Mouse (Mus musculus) gastrocnemius, adult 2 months (tissue): ENCODE data around the gene Vopp1. TPM values are rescaled to one million over a fixed set of nuclear protein-coding genes. Genes with fewer than 3 reads are reported as not detected.
"Not testable (repeated sequence)": the region's sequence is repeated elsewhere in the genome, so short reads cannot be mapped to it uniquely, and the experiment has no call there.

Experiments
- DNase-seq: peaks from one replicate; pipeline ENCODE4 v3.0.0; 2022
- H3K27ac ChIP-seq: fragments of 200-600 bp; 2 replicates; pipeline ENCODE4 v1.8.1; 2022; ENCODE audit warnings: mild to moderate bottlenecking
- H3K4me3 ChIP-seq: fragments of 200-600 bp; 2 replicates; pipeline ENCODE4 v1.8.1; 2022; ENCODE audit warnings: mild to moderate bottlenecking, moderate library complexity
- CTCF ChIP-seq: fragments of 200-600 bp; IDR thresholded peaks from 2 replicates; pipeline ENCODE4 v1.8.1; 2022; ENCODE audit warnings: antibody characterized with exemption, mild to moderate bottlenecking, moderate library complexity
- intact Hi-C: fragments of 180-260 bp; cut with DNase I; formaldehyde crosslinking; loops from one replicate; pipeline ENCODE4 v1.15.1; 2025
- long read RNA-seq, 2 experiments: library from polyadenylated mRNA; stranded (forward); transcript quantifications; one replicate each; pipeline ENCODE4 v2.0.0; 2021
- total RNA-seq, 2 experiments: library from RNA; stranded (reverse); gene quantifications; 2 replicates each; pipeline ENCODE4 v1.2.3; 2021

Vopp1 gene
- 1 to 10 TPM; 3.2 to 5.6 TPM for total RNA-seq
- long read RNA-seq, experiment 1, transcript Vopp1-201 (5 exons, 2,919 nt): major isoform, 14 of 19 reads
- long read RNA-seq, experiment 1, partial matches to known transcripts: 0 of 19 reads
- long read RNA-seq, experiment 1, other reads (novel, unspliced or antisense): 4 of 19 reads
- long read RNA-seq, experiment 2, full-length matches to known transcripts: 14 of 14 reads
- long read RNA-seq, experiment 2, partial matches to known transcripts: 0 of 14 reads
- long read RNA-seq, experiment 2, other reads (novel, unspliced or antisense): 0 of 14 reads

GRCm38 (mm10) chr6:57824422-57825258 lies at the start of gene Vopp1:
Vopp1 (minus strand) TSS chr6:57825159.
- Histone ChIP-seq H3K27ac (peak within 1 kb of the TSS; percentile 81), H3K4me3 (peak within 1 kb of the TSS; percentile 97)
- peak; percentile 15; the same call in 1 of the 2 replicates for TF ChIP-seq CTCF
- intact Hi-C loops: no loop called here
- peak; percentile 76 for DNase-seq

DNA sequence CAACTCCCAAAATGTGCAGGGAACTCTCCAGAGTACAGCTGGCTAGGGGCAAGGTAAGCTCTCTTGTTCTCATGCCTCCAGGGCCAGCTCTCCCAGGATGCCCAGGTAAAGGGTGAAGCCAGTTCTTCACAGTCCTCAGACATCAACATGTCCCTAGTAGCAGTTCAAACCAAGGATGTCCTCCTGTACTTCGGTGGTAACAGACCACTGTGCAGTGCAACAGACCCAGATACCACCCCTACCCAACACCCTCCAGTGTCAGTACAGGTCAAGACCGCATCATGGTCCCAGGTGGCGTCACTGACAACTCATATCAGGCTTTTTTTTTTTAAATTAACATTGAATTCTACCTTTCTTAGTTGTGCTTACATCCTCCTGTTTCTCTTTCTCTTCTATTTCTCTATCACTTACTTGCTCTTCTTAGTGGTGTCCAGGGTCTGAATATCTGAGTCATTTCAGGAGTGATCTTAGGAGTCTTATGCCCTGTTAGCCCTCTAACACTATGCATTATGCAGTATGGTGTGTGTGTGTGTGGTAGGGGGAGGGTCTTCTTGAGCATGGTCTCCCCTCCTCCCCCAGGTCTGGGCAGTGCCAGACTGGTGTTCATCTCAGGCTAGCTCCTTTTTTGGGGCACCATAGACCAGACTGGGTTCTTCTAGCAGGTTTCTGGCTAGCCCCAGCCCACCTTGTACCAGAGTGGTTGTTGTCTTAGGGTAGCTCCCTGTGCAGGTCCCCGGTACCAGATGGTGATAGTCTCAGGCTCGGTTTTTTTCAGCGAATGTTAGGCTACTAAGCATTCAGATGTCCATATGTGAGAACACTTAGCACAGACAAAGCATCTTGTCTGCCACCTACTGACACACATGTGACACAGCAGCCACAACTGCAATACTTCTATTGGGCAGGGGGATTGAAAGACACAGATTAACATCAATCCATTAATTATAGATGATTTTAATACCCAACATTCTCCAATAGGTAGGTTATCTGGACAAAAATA lies 34.4 kb upstream of the Vopp1 start:
- DNase-seq: no peak
- TF ChIP-seq CTCF: peak; percentile 75
- intact Hi-C loops: loop anchor here (5.0 kb wide), 1 partner anchor 117 kb away; no protein-coding TSS in a partner anchor

DNA sequence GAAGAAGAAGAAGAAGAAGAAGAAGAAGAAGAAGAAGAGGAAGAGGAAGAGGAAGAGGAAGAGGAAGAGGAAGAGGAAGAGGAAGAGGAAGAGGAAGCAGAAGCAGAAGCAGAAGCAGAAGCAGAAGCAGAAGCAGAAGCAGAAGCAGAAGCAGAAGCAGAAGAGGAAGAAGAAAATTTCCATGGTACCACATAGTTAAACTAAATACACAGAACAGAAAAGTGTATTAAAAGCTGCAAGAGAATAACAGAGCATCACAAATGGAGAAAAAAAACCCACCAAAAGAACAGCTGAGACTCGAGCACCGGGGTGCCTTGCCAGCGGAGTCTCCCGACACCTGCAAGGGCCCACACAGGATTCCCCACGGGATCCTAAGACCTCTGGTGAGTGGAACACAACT lies 26.2 kb upstream of the Vopp1 start:
- H3K27ac ChIP-seq, intact Hi-C loops: not testable (repeated sequence)

More for the DNA sequence above, 34.4 kb upstream of the Vopp1 start:
- no peak overlapping the region for H3K27ac ChIP-seq
- no peak overlapping the region for H3K4me3 ChIP-seq

GRCm38 (mm10) chr6:57850286-57850685 lies 25.3 kb upstream of the Vopp1 start, which contains the start of gene Vmn1r21:
Vmn1r21 (minus strand) TSS chr6:57850343.
- no peak for TF ChIP-seq CTCF
- H3K4me3 ChIP-seq: no peak within 1 kb of the TSS
- intact Hi-C loops: no loop called here
- no peak for DNase-seq
- no peak within 1 kb of the TSS for H3K27ac ChIP-seq

More for the DNA sequence above, 26.2 kb upstream of the Vopp1 start:
- DNase-seq, H3K4me3 ChIP-seq: not testable (repeated sequence)

- Histone ChIP-seq H3K27ac (no peak overlapping the region), H3K4me3 (no peak overlapping the region)
- intact Hi-C loops: no loop called here
- DNase-seq: no peak
- no peak for TF ChIP-seq CTCF
Observed at GRCm38 (mm10) chr6:57839693-57840408, 14.9 kb upstream of the Vopp1 start.

- no peak for TF ChIP-seq CTCF
- H3K4me3 ChIP-seq: peak overlapping the region; percentile 97
- DNase-seq: no peak
- intact Hi-C loops: no loop called here
- peak overlapping the region; percentile 81 for H3K27ac ChIP-seq
Observed at GRCm38 (mm10) chr6:57825259-57825715, 328 bp upstream of the Vopp1 start.

DNA sequence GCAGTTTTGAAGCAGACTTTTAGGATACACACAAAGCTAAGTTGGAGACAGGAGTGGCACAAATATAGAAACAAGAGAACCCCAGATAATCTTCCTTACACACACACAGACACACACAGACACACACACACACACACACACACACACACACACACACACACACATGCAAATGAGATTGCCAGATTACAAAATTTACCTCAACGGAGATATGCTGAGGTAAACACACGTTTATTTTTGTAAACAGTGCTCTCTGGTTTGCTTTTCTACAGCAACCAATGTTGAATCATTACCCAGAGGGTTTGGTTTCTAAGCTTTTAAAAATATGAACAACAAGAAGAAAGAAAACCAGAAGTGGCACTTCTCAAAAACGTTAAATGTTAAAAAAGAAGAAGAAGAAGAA lies 1.5 kb downstream of the Vopp1 start:
- DNase-seq: no peak
- no peak for TF ChIP-seq CTCF

GRCm38 (mm10) chr6:57822648-57823410 lies 2.1 kb downstream of the Vopp1 start:
- H3K27ac ChIP-seq: no peak overlapping the region
- DNase-seq: no peak
- intact Hi-C loops: no loop called here
- no peak overlapping the region for H3K4me3 ChIP-seq
- TF ChIP-seq CTCF: no peak

More for the DNA sequence above, 1.5 kb downstream of the Vopp1 start:
- Histone ChIP-seq H3K27ac (no peak overlapping the region), H3K4me3 (no peak overlapping the region)
- intact Hi-C loops: no loop called here

GRCm38 (mm10) chr6:57814436-57814940 lies 10.5 kb downstream of the Vopp1 start:
- no peak for DNase-seq
- no peak overlapping the region for H3K4me3 ChIP-seq
- intact Hi-C loops: no loop called here
- H3K27ac ChIP-seq: no peak overlapping the region
- no peak for TF ChIP-seq CTCF
